Mouse (Mus musculus): Measurements from ENCODE around the gene Mybpc2.

DNA sequence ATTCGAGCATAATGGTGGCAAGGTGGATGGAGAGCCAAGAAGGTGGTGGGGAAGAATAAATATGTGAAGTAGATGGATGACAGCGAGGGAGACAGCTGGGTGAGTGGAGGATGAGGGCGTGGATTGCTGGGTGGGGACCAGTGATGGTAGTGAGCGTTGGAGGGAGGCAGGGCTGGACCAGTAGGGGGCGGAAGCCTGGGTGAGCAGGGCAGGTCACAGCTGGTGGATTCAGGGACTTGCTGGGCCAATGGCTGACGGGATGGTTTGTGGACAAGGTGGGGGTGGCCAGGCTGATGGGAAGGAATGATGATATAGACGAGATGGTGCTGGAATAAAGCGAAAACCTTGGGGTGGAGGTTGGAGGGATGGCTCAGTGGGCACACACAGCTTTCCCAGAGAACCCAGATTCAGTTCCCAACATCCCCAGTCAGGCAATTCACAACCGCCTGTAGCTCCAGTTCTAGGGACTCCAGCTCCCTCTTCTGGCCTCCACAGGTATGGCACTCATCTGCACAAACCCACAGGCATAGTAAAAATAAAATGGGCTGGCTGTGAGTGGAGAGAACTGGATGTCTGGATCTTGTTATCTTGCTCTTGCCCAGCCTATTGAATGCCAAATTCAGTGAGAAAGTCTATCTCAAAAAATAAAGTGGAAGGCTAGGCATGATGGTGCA, 5.1 kb downstream of the Mybpc2 start:
- TF ChIP-seq CTCF (IDR thresholded peaks at IDR 0.05; ENCODE audit: low read depth, low read length) (no peak), POLR2A (IDR thresholded peaks at IDR 0.05; ENCODE audit: borderline replicate concordance, low read depth, low read length) (no peak)
